Mouse (Mus musculus) ovary, postnatal 14 days (tissue): ENCODE measurements around the gene Nsun5.

ENCODE experiments used
- DNase-seq: peaks from one replicate; pipeline ENCODE4 v3.0.0; 2022; ENCODE audit warnings: low spot score

The Nsun5 gene

GRCm38 (mm10) chr5:135373601-135374000, 3.8 kb downstream of the Nsun5 start:
- DNase-seq: no peak

GRCm38 (mm10) chr5:135375167-135375566, 5.4 kb downstream of the Nsun5 start:
- peak; percentile 42 for DNase-seq

GRCm38 (mm10) chr5:135376341-135376740, 6.6 kb downstream of the Nsun5 start:
- DNase-seq: no peak

GRCm38 (mm10) chr5:135380681-135381080, 10.9 kb downstream of the Nsun5 start:
- no peak for DNase-seq

- DNase-seq: no peak
Observed at GRCm38 (mm10) chr5:135381356-135381925, 11.7 kb downstream of the Nsun5 start.

GRCm38 (mm10) chr5:135382746-135383145, 13.0 kb downstream of the Nsun5 start:
- DNase-seq: no peak

GRCm38 (mm10) chr5:135383771-135384170, 14.0 kb downstream of the Nsun5 start:
- no peak for DNase-seq

- DNase-seq: peak; percentile 69
Observed at GRCm38 (mm10) chr5:135394004-135394823, 24.5 kb downstream of the Nsun5 start, which contains the start of gene Pom121. TSS of gene Pom121 (minus strand) at chr5:135394546.

- DNase-seq: no peak
Observed at GRCm38 (mm10) chr5:135395826-135396225, 26.1 kb downstream of the Nsun5 start.

- no peak for DNase-seq
Observed at GRCm38 (mm10) chr5:135399382-135399781, 29.6 kb downstream of the Nsun5 start.

- DNase-seq: peak; percentile 76
Observed at GRCm38 (mm10) chr5:135400244-135400643, 30.5 kb downstream of the Nsun5 start.

- no peak for DNase-seq
Observed at GRCm38 (mm10) chr5:135404623-135405022, 34.9 kb downstream of the Nsun5 start.

- no peak for DNase-seq
Observed at GRCm38 (mm10) chr5:135405437-135405836, 35.7 kb downstream of the Nsun5 start.

GRCm38 (mm10) chr5:135408114-135408513, 38.4 kb downstream of the Nsun5 start:
- no peak for DNase-seq

GRCm38 (mm10) chr5:135410266-135410665, 40.5 kb downstream of the Nsun5 start:
- no peak for DNase-seq
